10 mouse cellular contexts compared by ENCODE assay signal in genomic region chr15:102270274-102270960, GRCm38 (mm10). TPM values are rescaled to one million over a fixed set of nuclear protein-coding genes. Genes with fewer than 3 reads are reported as not detected.
A peak's percentile ranks its signal among the peaks of the same experiment; 100 is the strongest.
DNase-seq lines count a peak whose midpoint lies in the region; ATAC-seq and TF ChIP-seq lines count a peak whose summit lies in the region.
"Had no signal": no experiment of that assay in that cellular context is flagged by ENCODE, and none has a peak within 500 bp of the region (broad histone marks: within the 10 kb centered on the region; RNA-seq: fewer than 3 reads in every experiment).

TSS of gene Gm9918 (plus strand) at chr15:102270563.

- H3K4me3 ChIP-seq in forebrain, embryonic 10.5 days, result peak within 1 kb of the TSS; percentile 39
- no peak within 1 kb of the TSS for H3K4me3 ChIP-seq in forebrain, postnatal 0 days (ENCODE audit: low read depth, low read length)
- H3K4me3 ChIP-seq in midbrain, embryonic 10.5 days, result peak within 1 kb of the TSS; percentile 45
- no peak within 1 kb of the TSS for H3K4me3 ChIP-seq in midbrain, postnatal 0 days (ENCODE audit: low read depth, low read length)
- no peak within 1 kb of the TSS for H3K4me3 ChIP-seq in liver, embryonic 14.5 days (ENCODE audit: insufficient read depth in 1 of 2, low read depth in 2 of 2, low read length in 2 of 2)
- peak within 1 kb of the TSS; percentile 10 for H3K4me3 ChIP-seq in stomach, embryonic 16.5 days (replicated peaks; ENCODE audit: low read length)

- no peak for ATAC-seq in forebrain, postnatal 0 days
- ATAC-seq in midbrain, postnatal 0 days (ENCODE audit: low FRiP score), result no peak
- no peak for ATAC-seq in liver, embryonic 14.5 days (ENCODE audit: insufficient read depth)
- ATAC-seq in stomach, embryonic 16.5 days (ENCODE audit: insufficient read depth, low FRiP score), result peak; percentile 40; the same call in 1 of the 2 replicates

- H3K36me3 ChIP-seq in forebrain, embryonic 10.5 days (replicated peaks), result no peaks in the 10 kb centered on the region
- no peaks in the 10 kb centered on the region for H3K36me3 ChIP-seq in forebrain, postnatal 0 days (ENCODE audit: insufficient read depth)
- no peaks in the 10 kb centered on the region for H3K36me3 ChIP-seq in midbrain, embryonic 10.5 days
- no peaks in the 10 kb centered on the region for H3K36me3 ChIP-seq in midbrain, postnatal 0 days (ENCODE audit: insufficient read depth, low read length)
- H3K36me3 ChIP-seq in liver, embryonic 14.5 days (replicated peaks; ENCODE audit: control insufficient read depth, insufficient read depth, low read depth), result no peaks in the 10 kb centered on the region
- no peaks in the 10 kb centered on the region for H3K36me3 ChIP-seq in stomach, embryonic 16.5 days (ENCODE audit: control insufficient read depth, insufficient read depth, low read length)

- no peak within 1 kb of the TSS for H3K4me2 ChIP-seq in forebrain, postnatal 0 days (ENCODE audit: low read depth)
- no peak within 1 kb of the TSS; the same call in 1 of the 2 replicates for H3K4me2 ChIP-seq in midbrain, postnatal 0 days (ENCODE audit: low read depth, low read length, poor library complexity, severe bottlenecking)
- H3K4me2 ChIP-seq in liver, embryonic 14.5 days (ENCODE audit: low read depth), result peak within 1 kb of the TSS; percentile 24; the same call in 1 of the 2 replicates
- peak within 1 kb of the TSS; percentile 48 for H3K4me2 ChIP-seq in stomach, embryonic 16.5 days (ENCODE audit: low read depth, low read length)

- H3K9me3 ChIP-seq in forebrain, embryonic 10.5 days, result no peaks in the 10 kb centered on the region
- H3K9me3 ChIP-seq in forebrain, postnatal 0 days (ENCODE audit: low read length), result no peaks in the 10 kb centered on the region
- H3K9me3 ChIP-seq in midbrain, embryonic 10.5 days (replicated peaks), result no peaks in the 10 kb centered on the region
- no peaks in the 10 kb centered on the region for H3K9me3 ChIP-seq in midbrain, postnatal 0 days (ENCODE audit: low read length)
- no peaks in the 10 kb centered on the region for H3K9me3 ChIP-seq in liver, embryonic 14.5 days (ENCODE audit: control insufficient read depth, low read length)
- no peaks in the 10 kb centered on the region for H3K9me3 ChIP-seq in stomach, embryonic 16.5 days (replicated peaks; ENCODE audit: control insufficient read depth, low read length)

- no peak within 1 kb of the TSS; the same call in 1 of the 2 replicates for H3K9ac ChIP-seq in forebrain, postnatal 0 days
- no peak within 1 kb of the TSS for H3K9ac ChIP-seq in midbrain, postnatal 0 days (replicated peaks; ENCODE audit: low read length, poor library complexity, severe bottlenecking)
- H3K9ac ChIP-seq in liver, embryonic 14.5 days (replicated peaks), result no peak within 1 kb of the TSS
- peak within 1 kb of the TSS; percentile 57 for H3K9ac ChIP-seq in stomach, embryonic 16.5 days (ENCODE audit: low read length)

- WGBS in forebrain, embryonic 10.5 days, result 6% methylated on average over 21 of the region's 21 CpGs
- WGBS in forebrain, postnatal 0 days, result 7% methylated on average over 19 of the region's 21 CpGs
- 4% methylated on average over 21 of the region's 21 CpGs for WGBS in midbrain, embryonic 10.5 days
- WGBS in midbrain, postnatal 0 days, result 7% methylated on average over 18 of the region's 21 CpGs
- 25% methylated on average over 20 of the region's 21 CpGs for WGBS in liver, embryonic 14.5 days (ENCODE audit: insufficient replicate concordance)
- 13% methylated on average over 20 of the region's 21 CpGs for WGBS in stomach, embryonic 16.5 days

- H3K27me3 ChIP-seq in forebrain, embryonic 10.5 days (ENCODE audit: poor library complexity, severe bottlenecking), result peaks cover 22% of the 10 kb centered on the region
- H3K27me3 ChIP-seq in forebrain, postnatal 0 days (ENCODE audit: insufficient read depth, low read length), result peaks cover 11% of the 10 kb centered on the region; the same call in 1 of the 2 replicates
- H3K27me3 ChIP-seq in midbrain, embryonic 10.5 days (ENCODE audit: low read depth, poor library complexity, severe bottlenecking), result peaks cover 25% of the 10 kb centered on the region
- peaks cover 6% of the 10 kb centered on the region; the same call in 1 of the 2 replicates for H3K27me3 ChIP-seq in midbrain, postnatal 0 days (ENCODE audit: insufficient read depth, low read length)
- peaks cover 9% of the 10 kb centered on the region for H3K27me3 ChIP-seq in liver, embryonic 14.5 days (ENCODE audit: control insufficient read depth, insufficient read depth, low read length)
- H3K27me3 ChIP-seq in stomach, embryonic 16.5 days (ENCODE audit: control insufficient read depth, insufficient read depth, low read length), result no peaks in the 10 kb centered on the region

- H3K4me1 ChIP-seq in forebrain, embryonic 10.5 days, result peaks cover 18% of the 10 kb centered on the region
- H3K4me1 ChIP-seq in forebrain, postnatal 0 days (ENCODE audit: insufficient read depth), result no peaks in the 10 kb centered on the region
- peaks cover 19% of the 10 kb centered on the region for H3K4me1 ChIP-seq in midbrain, embryonic 10.5 days
- H3K4me1 ChIP-seq in midbrain, postnatal 0 days (ENCODE audit: insufficient read depth, low read length), result no peaks in the 10 kb centered on the region
- H3K4me1 ChIP-seq in liver, embryonic 14.5 days (replicated peaks; ENCODE audit: control insufficient read depth in 2 of 2, insufficient read depth in 2 of 2, low read length in 1 of 2), result no peaks in the 10 kb centered on the region
- peaks cover 15% of the 10 kb centered on the region for H3K4me1 ChIP-seq in stomach, embryonic 16.5 days (ENCODE audit: control insufficient read depth, insufficient read depth, low read length)

- H3K27ac ChIP-seq in forebrain, embryonic 10.5 days, result peak within 1 kb of the TSS; percentile 72
- H3K27ac ChIP-seq in forebrain, postnatal 0 days (ENCODE audit: low read depth, low read length), result no peak within 1 kb of the TSS
- H3K27ac ChIP-seq in midbrain, embryonic 10.5 days (replicated peaks), result peak within 1 kb of the TSS; percentile 68
- no peak within 1 kb of the TSS for H3K27ac ChIP-seq in midbrain, postnatal 0 days (ENCODE audit: low read depth, low read length)
- H3K27ac ChIP-seq in liver, embryonic 14.5 days, result no peak within 1 kb of the TSS
- H3K27ac ChIP-seq in stomach, embryonic 16.5 days (ENCODE audit: low read length), result no peak within 1 kb of the TSS

- TF ChIP-seq EP300 in liver, embryonic 14.5 days (IDR thresholded peaks at IDR 0.05; ENCODE audit: low read depth), result no peak

- peak; percentile 31 for DNase-seq in forebrain, embryonic 10.5 days (ENCODE audit: extremely low spot score, low spot score)
- no peak for DNase-seq in forebrain, postnatal 0 days
- peak; percentile 26 for DNase-seq in midbrain, embryonic 10.5 days (ENCODE audit: low spot score)
- no peak for DNase-seq in midbrain, postnatal 0 days (ENCODE audit: low spot score)
- DNase-seq in liver, embryonic 14.5 days (ENCODE audit: low read depth in 3 of 3, low spot score in 3 of 3), result no peak
- DNase-seq in frontal cortex, postnatal 14 days (ENCODE audit: low spot score in 2 of 2), result no peak
- DNase-seq in Muller cell, postnatal 12 days (ENCODE audit: inconsistent ontology term), result no peak
- DNase-seq: cerebellum, adult 9-11 months; thymus, adult 18-20 months had no signal

- no peak for TF ChIP-seq CTCF in forebrain, postnatal 0 days (IDR thresholded peaks at IDR 0.05; ENCODE audit: low read depth)
- no peak for TF ChIP-seq CTCF in midbrain, postnatal 0 days (IDR thresholded peaks at IDR 0.05)
- no peak for TF ChIP-seq CTCF in liver, embryonic 14.5 days (IDR thresholded peaks at IDR 0.05; ENCODE audit: low read depth)

RNA-seq across cellular contexts. Expression of gene Gm9918, which starts in this region (rescaled TPM):
- 0.48 and 0.76 TPM in 2 replicates for polyA plus RNA-seq in forebrain, embryonic 10.5 days (2016; fragmentation: Nextera tagmentation; extraction: Ambion mirVana)
- total RNA-seq in forebrain, postnatal 0 days (2014; rRNA removed), result 0.15 TPM in 1 of 2 replicates, not detected in the other
- not detected in 2 replicates for polyA plus RNA-seq in forebrain, postnatal 0 days (2015; fragmentation: Nextera tagmentation; extraction: Ambion mirVana)
- 0.35 and 0.41 TPM in 2 replicates for polyA plus RNA-seq in midbrain, embryonic 10.5 days (2016; fragmentation: Nextera tagmentation; extraction: Ambion mirVana)
- total RNA-seq in midbrain, postnatal 0 days (2014; rRNA removed), result not detected in 2 replicates
- not detected in 2 replicates for polyA plus RNA-seq in midbrain, postnatal 0 days (2015; fragmentation: Nextera tagmentation; extraction: Ambion mirVana)
- 0.04 TPM in 1 of 2 replicates, not detected in the other for polyA plus RNA-seq in liver, embryonic 14.5 days (2012; rRNA removed)
- polyA plus RNA-seq in liver, embryonic 14.5 days (2014; fragmentation: Nextera tagmentation; extraction: Ambion mirVana), result 0.04 TPM in 1 of 2 replicates, not detected in the other
- polyA plus RNA-seq in stomach, embryonic 16.5 days (2015; fragmentation: Nextera tagmentation; extraction: Ambion mirVana), result 0.16 and 0.28 TPM in 2 replicates

Comparison
In these comparisons a context has a peak if more than half of its experiments do, and no peak if none do; other contexts are left out.
1. Peak in DNase-seq, H3K4me3 ChIP-seq and H3K27ac ChIP-seq in forebrain, embryonic 10.5 days; RNA of the gene not detected or under 1 TPM.
2. Peak in DNase-seq, H3K4me3 ChIP-seq and H3K27ac ChIP-seq in midbrain, embryonic 10.5 days; RNA of the gene not detected or under 1 TPM.
3. Peak in ATAC-seq, H3K4me3 ChIP-seq, H3K9ac ChIP-seq and H3K4me2 ChIP-seq in stomach, embryonic 16.5 days; RNA of the gene not detected or under 1 TPM.